Mouse (Mus musculus) lung, embryonic 16.5 days (tissue): Measurements from ENCODE around the gene Flna. TPM values are rescaled to one million over a fixed set of nuclear protein-coding genes. Genes with fewer than 3 reads are reported as not detected.
A peak's percentile ranks its signal among the peaks of the same experiment; 100 is the strongest.

Experiments used
- ATAC-seq: fragments of 200-750 bp; cut with Nextera tagmentation; 2 replicates; pipeline ENCODE4 v1.8.0; 2017; ENCODE audit warnings: low read depth, mild to moderate bottlenecking, moderate library complexity
- H3K27ac ChIP-seq: fragments of 300-500 bp; sonication (generic); 2 replicates; pipeline ENCODE4 v1.5.1; 2014; ENCODE audit warnings: mild to moderate bottlenecking, control low read depth, low read length
- H3K27me3 ChIP-seq: fragments of 300-500 bp; sonication (generic); 2 replicates; pipeline ENCODE4 v1.6.1; 2014; ENCODE audit warnings: low read depth, low read length, mixed read lengths; ENCODE audit not compliant: control insufficient read depth, insufficient read depth
- H3K36me3 ChIP-seq: fragments of 300-500 bp; sonication (generic); 2 replicates; pipeline ENCODE4 v1.6.1; 2014; ENCODE audit warnings: low read length; ENCODE audit not compliant: control insufficient read depth, insufficient read depth
- H3K4me1 ChIP-seq: fragments of 300-500 bp; sonication (generic); replicated peaks from 2 replicates; pipeline ENCODE4 v1.6.1; 2014; ENCODE audit warnings: low read length, mixed read lengths; ENCODE audit not compliant: control insufficient read depth, insufficient read depth
- H3K4me2 ChIP-seq: fragments of 300-500 bp; sonication (generic); 2 replicates; pipeline ENCODE4 v1.6.1; 2014; ENCODE audit warnings: low read depth, low read length, control low read depth
- H3K4me3 ChIP-seq: fragments of 300-500 bp; sonication (generic); 2 replicates; pipeline ENCODE4 v1.5.1; 2014; ENCODE audit warnings: mild to moderate bottlenecking, low read length, control low read depth
- H3K9ac ChIP-seq: fragments of 300-500 bp; sonication (generic); 2 replicates; pipeline ENCODE4 v1.6.1; 2014; ENCODE audit warnings: low read length, control low read depth
- H3K9me3 ChIP-seq: fragments of 300-500 bp; sonication (generic); 2 replicates; pipeline ENCODE4 v1.6.1; 2016; ENCODE audit warnings: low read length; ENCODE audit not compliant: control insufficient read depth
- WGBS: fragments of 180-500 bp; shearing (Covaris S2); extraction: QIAGEN DNeasy Blood & Tissue Kit; methylation state at CpG from one replicate; pipeline ENCODE4 v1.1.7; 2014; 5-methylcytosine and 5-hydroxymethylcytosine counted together
- polyA plus RNA-seq: library from polyadenylated mRNA; unstranded; fragments of >200 nt; fragmentation: Nextera tagmentation; extraction: Ambion mirVana; gene quantifications from 2 replicates; pipeline ENCODE4 v1.2.1, GENCODE M21; 2015

Flna gene
- polyA plus RNA-seq, 1 experiment from 2014 or later: 372 TPM

GRCm38 (mm10) chrX:74277916-74278315, 28.3 kb upstream of the Flna start:
- WGBS: 62% methylated on average over 7 of the region's 8 CpGs

GRCm38 (mm10) chrX:74273422-74274322, 24.1 kb upstream of the Flna start:
- H3K9ac ChIP-seq: no peak overlapping the region
- no peaks in the 10 kb centered on the region for H3K27me3 ChIP-seq
- H3K4me1 ChIP-seq: 0 out of 2 replicates have a peak, but pooled peaks cover 2% of the 10 kb centered on the region
- 22% methylated on average over 10 of the region's 10 CpGs for WGBS
- ATAC-seq: no peak
- H3K4me3 ChIP-seq: no peak overlapping the region
- no peaks in the 10 kb centered on the region for H3K9me3 ChIP-seq
- H3K36me3 ChIP-seq: peaks cover 4% of the 10 kb centered on the region; the same call in 1 of the 2 replicates
- H3K27ac ChIP-seq: no peak overlapping the region
- no peak overlapping the region for H3K4me2 ChIP-seq

More at GRCm38 (mm10) chrX:74277916-74278315, 28.3 kb upstream of the Flna start:
- H3K27me3 ChIP-seq: no peaks in the 10 kb centered on the region
- no peaks in the 10 kb centered on the region for H3K36me3 ChIP-seq
- ATAC-seq: no peak
- H3K4me2 ChIP-seq: no peak overlapping the region
- H3K9ac ChIP-seq: no peak overlapping the region
- H3K4me1 ChIP-seq: no peaks in the 10 kb centered on the region; the same call in 1 of the 2 replicates
- no peaks in the 10 kb centered on the region for H3K9me3 ChIP-seq
- no peak overlapping the region for H3K4me3 ChIP-seq
- H3K27ac ChIP-seq: no peak overlapping the region

GRCm38 (mm10) chrX:74270902-74271551, 21.4 kb upstream of the Flna start:
- peak overlapping the region; percentile 79 for H3K9ac ChIP-seq
- H3K36me3 ChIP-seq: peaks cover 4% of the 10 kb centered on the region; the same call in 1 of the 2 replicates
- H3K4me1 ChIP-seq: 0 out of 2 replicates have a peak, but pooled peaks cover 2% of the 10 kb centered on the region
- peak overlapping the region; percentile 65 for H3K4me3 ChIP-seq
- H3K4me2 ChIP-seq: peak overlapping the region; percentile 56
- no peaks in the 10 kb centered on the region for H3K27me3 ChIP-seq
- no peak for ATAC-seq
- H3K27ac ChIP-seq: peak overlapping the region; percentile 68
- no peaks in the 10 kb centered on the region for H3K9me3 ChIP-seq
- 13% methylated on average over 27 of the region's 27 CpGs for WGBS

- Histone ChIP-seq H3K27ac (peak within 1 kb of the TSS; percentile 96), H3K4me3 (peak within 1 kb of the TSS; percentile 65), H3K4me2 (peak within 1 kb of the TSS; percentile 57), H3K4me1 (0 out of 2 replicates have a peak, but pooled peaks cover 2% of the 10 kb centered on the region), H3K36me3 (peaks cover 4% of the 10 kb centered on the region; the same call in 1 of the 2 replicates), H3K27me3 (no peaks in the 10 kb centered on the region), H3K9me3 (no peaks in the 10 kb centered on the region), H3K9ac (peak within 1 kb of the TSS; percentile 79)
- WGBS: 15% methylated on average over 42 of the region's 42 CpGs
- peak; percentile 96 for ATAC-seq
Observed at GRCm38 (mm10) chrX:74270062-74270901, 20.7 kb upstream of the Flna start, which contains the start of gene Rpl10. TSS of gene Rpl10 (plus strand) at chrX:74270812.

- Histone ChIP-seq H3K9me3 (no peaks in the 10 kb centered on the region), H3K27me3 (no peaks in the 10 kb centered on the region), H3K4me1 (0 out of 2 replicates have a peak, but pooled peaks cover 2% of the 10 kb centered on the region), H3K4me2 (peak overlapping the region; percentile 57), H3K27ac (peak overlapping the region; percentile 96), H3K9ac (peak overlapping the region; percentile 68), H3K4me3 (peak overlapping the region; percentile 65), H3K36me3 (peaks cover 4% of the 10 kb centered on the region; the same call in 1 of the 2 replicates)
- 10% methylated on average over 3 of the region's 3 CpGs for WGBS
- peak; percentile 46 for ATAC-seq
Observed at GRCm38 (mm10) chrX:74269736-74270061, 20.1 kb upstream of the Flna start.

- Histone ChIP-seq H3K4me1 (peaks cover 4% of the 10 kb centered on the region), H3K4me2 (no peak overlapping the region), H3K9me3 (no peaks in the 10 kb centered on the region), H3K27me3 (no peaks in the 10 kb centered on the region), H3K36me3 (peaks cover 3% of the 10 kb centered on the region; the same call in 1 of the 2 replicates), H3K27ac (no peak overlapping the region), H3K4me3 (no peak overlapping the region), H3K9ac (no peak overlapping the region)
- 90% methylated on average over 3 of the region's 3 CpGs for WGBS
- no peak for ATAC-seq
Observed at GRCm38 (mm10) chrX:74257746-74258145, 8.1 kb upstream of the Flna start.

- peaks cover 3% of the 10 kb centered on the region; the same call in 1 of the 2 replicates for H3K36me3 ChIP-seq
- H3K27ac ChIP-seq: peak overlapping the region; percentile 95
- H3K9ac ChIP-seq: peak overlapping the region; percentile 85
- H3K4me1 ChIP-seq: peaks cover 4% of the 10 kb centered on the region
- peak; percentile 59 for ATAC-seq
- no peaks in the 10 kb centered on the region for H3K27me3 ChIP-seq
- 28% methylated on average over 31 of the region's 31 CpGs for WGBS
- no peaks in the 10 kb centered on the region for H3K9me3 ChIP-seq
- peak overlapping the region; percentile 68 for H3K4me2 ChIP-seq
- peak overlapping the region; percentile 59 for H3K4me3 ChIP-seq
Observed at GRCm38 (mm10) chrX:74254888-74255565, 5.4 kb upstream of the Flna start.

GRCm38 (mm10) chrX:74254153-74254887, 4.7 kb upstream of the Flna start, which contains the start of gene Emd:
TSS of gene Emd (plus strand) at chrX:74254687.
- peaks cover 4% of the 10 kb centered on the region for H3K4me1 ChIP-seq
- H3K36me3 ChIP-seq: peaks cover 3% of the 10 kb centered on the region; the same call in 1 of the 2 replicates
- H3K27me3 ChIP-seq: no peaks in the 10 kb centered on the region
- H3K4me3 ChIP-seq: peak within 1 kb of the TSS; percentile 59
- peak within 1 kb of the TSS; percentile 68 for H3K4me2 ChIP-seq
- WGBS: 18% methylated on average over 39 of the region's 39 CpGs
- H3K9me3 ChIP-seq: no peaks in the 10 kb centered on the region
- H3K9ac ChIP-seq: peak within 1 kb of the TSS; percentile 85
- H3K27ac ChIP-seq: peak within 1 kb of the TSS; percentile 95
- ATAC-seq: peak; percentile 98
